Mouse (Mus musculus) frontal cortex, postnatal 25 days (tissue): Measurements from ENCODE around the gene Kazn.
A peak's percentile ranks its signal among the peaks of the same experiment; 100 is the strongest.

Source experiments
- DNase-seq, 2 experiments: peaks; one replicate each; pipeline ENCODE4 v3.0.0; 2022; ENCODE audit warnings: low spot score in 2 of 2

Kazn gene

DNA sequence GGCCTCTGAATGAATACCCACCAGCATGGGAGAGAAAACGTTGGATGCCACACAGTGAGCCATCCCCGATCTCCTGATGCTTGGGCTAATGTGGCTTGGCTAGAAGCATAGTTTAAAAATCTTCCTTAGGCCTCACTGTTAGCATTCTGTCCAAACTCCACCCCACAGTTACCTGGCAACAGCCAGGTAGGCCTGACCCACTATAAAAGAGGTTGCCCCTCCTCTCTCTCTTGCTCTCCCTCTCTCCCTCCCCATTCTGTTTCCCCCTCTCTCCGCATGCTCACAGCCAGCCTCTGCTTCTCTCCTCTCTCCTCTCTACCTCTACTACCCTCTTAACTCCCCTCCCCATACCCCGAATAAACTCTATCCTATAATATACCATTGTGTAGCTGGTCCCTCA lies 74.8 kb downstream of the Kazn start:
- DNase-seq: no peak

DNA sequence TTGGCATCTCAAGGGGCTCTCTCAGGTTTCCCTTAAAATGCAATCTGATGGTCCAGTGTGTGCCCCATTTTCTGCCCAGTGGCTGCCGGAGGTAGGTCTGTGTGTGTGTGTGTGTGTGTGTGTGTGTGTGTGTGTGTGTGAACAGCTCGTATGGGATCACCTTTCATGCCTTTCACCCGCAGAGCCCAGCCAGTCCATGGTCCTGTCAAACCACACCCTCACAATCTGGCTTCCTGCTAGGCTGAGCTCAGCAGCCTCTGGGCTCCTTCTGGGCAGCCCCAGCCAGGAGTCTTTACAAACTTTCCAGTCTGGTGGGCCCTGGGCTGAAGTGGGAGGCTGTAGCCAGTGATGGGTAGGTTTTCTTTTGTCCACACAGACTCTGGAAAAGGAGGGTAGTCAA lies 75.3 kb downstream of the Kazn start:
- DNase-seq: no peak

DNA sequence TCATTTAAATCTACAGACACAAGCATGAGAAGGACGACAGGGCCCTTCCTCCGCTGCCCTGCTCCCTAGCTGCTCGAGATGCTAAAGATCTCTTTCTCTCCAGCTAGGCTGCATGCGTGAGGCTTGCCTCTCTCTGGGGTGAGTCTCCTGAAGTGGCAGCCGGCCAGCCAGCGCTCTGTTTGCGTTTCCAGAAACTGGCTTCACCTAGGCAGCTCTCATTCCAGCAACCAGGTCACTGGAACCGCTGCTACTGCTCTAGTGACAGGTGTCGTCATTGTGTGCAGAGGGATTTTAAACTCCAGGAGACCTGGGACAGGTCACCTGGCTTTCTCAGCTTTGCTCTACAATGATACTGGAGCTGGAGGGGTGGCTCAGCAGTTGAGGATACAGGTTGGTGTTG lies 76.5 kb downstream of the Kazn start:
- no peak for DNase-seq

DNA sequence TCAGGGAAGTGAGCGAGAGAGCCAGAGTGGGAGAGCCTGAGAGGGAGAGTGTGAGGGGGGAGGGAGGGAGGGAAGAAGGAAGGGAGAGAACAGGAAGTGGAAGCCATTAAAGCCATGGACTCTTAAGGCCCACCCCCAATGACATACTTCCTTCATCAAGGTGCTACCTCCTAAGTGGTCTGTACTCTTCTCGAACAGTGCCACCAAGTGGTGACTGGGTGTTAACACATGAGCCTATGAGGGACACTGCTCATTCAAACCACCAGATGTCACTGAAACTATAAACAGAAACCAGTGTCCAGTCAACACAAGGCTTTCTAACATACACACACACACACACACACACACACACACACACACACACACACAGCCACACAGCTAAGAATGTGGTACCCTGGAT lies 77.1 kb downstream of the Kazn start:
- no peak for DNase-seq

DNA sequence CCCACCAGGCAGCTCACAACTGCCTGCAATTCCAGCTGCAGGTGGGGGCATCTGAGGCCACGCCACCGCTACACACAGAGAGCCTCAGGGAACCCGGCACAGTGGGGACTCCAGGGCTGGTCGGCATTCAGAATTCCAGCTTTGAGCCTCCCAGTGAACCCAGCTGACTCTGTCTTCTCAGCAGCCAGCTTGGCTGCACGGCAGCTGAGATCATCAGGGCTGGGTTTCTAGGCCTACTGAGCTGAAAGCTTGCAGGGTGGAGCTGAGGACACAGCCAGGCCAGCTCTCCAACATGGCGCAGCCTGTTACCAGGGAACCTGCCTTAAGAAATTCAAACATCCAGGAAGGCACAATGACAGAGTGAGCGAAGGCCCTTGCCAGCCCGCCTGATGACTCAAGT lies 79.2 kb downstream of the Kazn start:
- peak in 1 of 2 experiments; percentile 21 for DNase-seq

DNA sequence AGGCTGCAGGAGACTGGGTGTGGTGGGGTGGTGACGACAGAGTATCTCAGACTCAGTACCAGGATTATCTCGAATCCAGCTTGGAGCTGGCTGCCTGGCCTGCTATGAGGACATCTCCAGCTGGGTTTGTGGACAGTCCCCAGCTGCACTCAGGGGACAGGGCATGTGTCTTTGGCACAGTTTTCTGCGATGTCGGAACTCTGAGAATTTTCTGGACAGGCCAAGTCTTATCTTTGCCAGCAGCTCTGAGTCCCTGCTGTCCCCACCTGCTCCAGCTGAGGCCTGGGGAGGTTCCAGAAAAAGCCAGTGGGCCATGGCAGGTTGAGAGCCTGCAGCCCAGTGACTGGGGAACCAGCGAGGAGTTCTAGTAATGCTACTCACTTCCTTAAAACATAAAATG lies 82.7 kb downstream of the Kazn start:
- DNase-seq: no peak

DNA sequence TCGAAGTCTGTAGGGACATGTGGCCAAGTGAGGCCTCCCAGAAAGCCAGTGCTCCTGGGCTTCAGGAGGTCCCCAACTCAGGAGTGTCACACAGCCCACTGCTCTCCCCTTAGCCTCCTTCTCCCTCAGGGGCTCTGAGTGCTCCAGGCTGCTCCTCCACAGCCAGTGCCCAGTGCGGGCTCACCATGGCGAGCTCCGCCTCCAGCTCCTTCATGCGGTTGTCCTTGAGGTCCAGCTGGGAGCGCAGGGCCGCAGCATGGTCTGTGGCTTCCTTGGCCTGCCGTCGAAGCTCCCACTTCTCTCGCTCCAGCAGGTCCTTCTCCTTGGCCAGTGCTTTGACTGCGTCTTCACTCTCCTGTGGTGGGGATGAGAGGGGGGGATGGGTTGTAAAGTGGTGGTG lies 85.0 kb downstream of the Kazn start:
- no peak for DNase-seq

DNA sequence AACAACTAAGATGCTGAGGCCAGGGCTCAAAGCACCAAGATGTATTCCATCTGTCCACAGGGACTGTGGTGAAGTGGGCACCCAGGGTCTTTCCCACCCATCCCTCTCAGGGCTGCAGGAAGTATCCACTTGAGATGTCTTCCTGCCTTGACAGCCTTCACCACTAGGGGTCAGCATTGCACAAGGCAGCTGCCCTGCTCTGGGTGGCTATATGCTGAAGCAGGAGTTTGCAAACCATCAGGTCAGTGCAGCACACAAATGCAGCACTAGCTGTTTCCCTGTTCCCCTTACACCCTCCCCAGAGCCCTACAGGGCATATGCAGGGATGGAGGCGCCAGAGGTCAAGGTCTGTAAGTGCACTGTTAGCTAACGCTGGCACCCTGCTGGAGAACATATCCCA lies 85.7 kb downstream of the Kazn start:
- peak; percentile 89 for DNase-seq

DNA sequence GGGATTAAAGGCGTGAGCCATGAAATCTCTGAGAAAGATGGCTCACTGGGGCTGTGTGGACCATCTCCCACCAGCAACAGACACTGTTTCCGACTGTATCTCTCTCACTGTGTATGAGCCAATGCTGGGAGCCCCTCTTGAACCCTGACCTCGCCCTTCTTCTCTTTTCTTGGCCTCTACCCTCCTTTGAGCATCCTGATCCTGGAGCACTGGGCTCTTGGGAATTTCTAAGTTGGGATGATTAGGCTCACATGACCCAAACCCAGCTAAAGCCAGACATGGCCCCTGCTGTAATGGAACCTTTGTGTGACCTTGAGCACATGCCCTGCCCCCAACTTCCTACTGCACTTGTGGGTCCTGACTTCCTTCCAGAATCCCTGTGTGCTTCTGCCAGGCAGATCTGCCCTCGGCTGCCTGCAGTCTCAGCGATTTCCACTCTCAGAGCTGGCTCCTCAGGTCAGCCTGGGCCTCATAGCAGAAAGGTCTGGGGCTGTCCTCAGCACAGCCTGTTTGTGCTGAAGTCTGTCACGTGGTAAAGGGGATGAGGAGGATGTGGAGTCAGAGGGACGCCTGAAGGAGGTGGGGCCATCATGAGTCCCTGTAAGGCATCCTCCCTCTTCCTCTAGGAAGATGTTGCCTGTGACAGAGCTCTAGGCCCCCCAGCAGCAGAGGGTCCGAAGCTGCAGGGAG lies 86.3 kb downstream of the Kazn start:
- no peak for DNase-seq

DNA sequence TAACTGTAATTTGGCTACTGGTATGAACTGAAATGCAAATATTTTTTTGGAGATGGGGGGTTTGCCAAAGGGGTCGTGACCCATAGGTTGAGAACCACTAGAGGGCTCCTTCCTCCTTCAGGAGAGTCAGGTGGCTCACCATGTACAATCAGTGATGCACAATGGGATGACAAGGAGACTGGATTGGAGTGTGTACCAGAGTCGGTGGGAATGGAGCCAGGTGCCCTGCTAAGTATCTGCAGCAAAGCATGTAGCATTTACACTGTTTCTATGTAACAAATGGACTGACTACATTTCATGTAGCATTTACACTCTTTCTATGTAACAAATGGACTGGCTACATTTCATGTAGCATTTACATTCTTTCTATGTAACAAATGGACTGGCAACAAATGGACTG lies 89.1 kb downstream of the Kazn start:
- DNase-seq: no peak

DNA sequence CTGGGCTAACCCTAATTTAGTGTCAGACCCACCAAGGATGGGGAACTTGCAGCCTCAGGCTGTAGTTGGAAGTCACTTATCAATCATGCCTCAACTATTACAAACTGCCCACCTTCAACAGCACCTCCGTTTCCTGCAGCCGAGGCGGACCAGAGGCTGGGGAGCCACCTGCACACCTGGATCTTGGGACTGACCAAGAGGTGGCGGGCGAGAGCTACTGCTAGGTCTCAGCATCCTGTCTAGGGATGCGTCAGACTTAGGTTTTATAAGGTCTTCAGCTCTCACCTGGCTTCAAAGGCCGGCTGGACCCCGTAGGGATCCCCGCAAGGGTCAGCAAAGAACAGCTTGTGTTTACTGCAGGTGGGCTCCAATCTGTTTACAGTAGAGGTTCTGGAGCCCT lies 90.0 kb downstream of the Kazn start:
- no peak for DNase-seq

DNA sequence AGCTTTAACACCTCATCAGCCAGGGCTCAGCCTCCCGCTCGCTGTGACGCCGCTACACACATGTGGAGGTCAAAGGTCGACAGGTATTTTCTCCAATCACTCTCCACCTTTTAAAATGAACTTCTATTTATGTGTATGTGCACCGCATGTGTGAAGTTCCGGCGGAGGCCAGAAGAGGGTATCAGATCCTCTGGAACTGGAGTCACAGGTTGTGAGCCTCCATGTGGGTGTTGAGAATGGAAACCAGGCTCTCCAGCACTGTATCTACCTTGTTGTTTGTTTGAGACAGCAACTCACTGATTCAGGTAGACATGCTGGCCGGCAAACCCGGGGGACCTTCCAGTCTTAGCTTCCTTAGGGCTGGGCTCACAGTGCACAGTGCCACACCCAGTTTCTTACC lies 91.5 kb downstream of the Kazn start:
- DNase-seq: no peak

DNA sequence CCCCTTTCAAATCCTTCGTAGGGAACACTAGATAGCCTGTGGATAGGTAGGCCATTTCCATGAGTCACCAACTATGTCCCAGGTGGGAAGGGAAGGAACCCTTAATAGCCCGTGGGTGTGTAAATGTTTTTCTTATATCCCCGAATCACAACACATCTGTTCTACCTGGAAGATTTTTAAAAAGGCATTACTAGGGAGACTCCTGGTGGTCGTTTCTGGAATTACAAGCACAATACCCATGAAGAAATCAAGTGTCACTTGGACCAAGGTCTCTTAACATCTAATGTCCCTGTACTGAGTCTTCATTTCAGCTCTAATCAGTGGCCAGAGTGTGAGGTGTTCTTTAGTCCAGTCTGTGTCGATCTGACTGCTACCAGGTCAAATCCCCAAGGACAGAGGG lies 95.1 kb downstream of the Kazn start:
- DNase-seq: peak in 1 of 2 experiments; percentile 31

DNA sequence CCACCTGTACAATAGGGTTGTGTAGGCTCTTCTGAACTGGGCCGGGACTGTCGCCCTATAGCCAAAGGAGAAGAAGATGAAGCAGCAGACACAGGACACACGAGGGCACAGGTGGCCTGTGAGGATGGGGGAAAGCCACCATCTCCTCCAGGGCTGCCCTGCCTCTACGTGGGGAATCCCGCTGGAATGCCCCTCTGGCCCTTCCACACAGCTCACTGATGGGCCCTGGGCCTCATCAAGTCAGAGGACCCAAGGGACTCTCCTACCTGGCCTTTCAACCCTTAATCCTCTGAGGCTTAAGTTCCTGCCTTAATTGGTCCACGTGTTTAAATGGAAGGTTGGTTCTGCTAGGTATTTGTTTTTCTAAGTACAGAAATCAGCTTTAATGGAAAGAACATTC lies 95.9 kb downstream of the Kazn start:
- DNase-seq: no peak

DNA sequence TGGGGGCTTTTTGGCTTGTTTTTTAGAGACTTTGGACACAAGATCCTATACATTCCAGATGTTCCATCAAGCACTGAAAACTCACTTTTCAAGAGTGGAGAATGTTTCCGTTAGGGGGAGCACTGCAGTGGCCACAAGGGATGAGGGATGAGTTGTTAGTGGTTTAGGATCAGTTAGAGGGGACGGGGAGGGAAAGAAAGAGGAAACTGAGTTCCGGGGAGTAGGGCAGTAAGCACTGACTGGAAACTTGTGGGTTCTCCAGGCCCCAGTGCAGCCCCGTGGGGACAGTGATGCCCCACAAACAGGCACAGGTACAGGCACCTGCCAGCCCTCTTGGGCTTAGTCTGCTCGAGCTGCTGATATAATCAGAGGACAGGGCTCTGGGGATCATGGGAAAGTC lies 99.5 kb downstream of the Kazn start:
- no peak for DNase-seq

DNA sequence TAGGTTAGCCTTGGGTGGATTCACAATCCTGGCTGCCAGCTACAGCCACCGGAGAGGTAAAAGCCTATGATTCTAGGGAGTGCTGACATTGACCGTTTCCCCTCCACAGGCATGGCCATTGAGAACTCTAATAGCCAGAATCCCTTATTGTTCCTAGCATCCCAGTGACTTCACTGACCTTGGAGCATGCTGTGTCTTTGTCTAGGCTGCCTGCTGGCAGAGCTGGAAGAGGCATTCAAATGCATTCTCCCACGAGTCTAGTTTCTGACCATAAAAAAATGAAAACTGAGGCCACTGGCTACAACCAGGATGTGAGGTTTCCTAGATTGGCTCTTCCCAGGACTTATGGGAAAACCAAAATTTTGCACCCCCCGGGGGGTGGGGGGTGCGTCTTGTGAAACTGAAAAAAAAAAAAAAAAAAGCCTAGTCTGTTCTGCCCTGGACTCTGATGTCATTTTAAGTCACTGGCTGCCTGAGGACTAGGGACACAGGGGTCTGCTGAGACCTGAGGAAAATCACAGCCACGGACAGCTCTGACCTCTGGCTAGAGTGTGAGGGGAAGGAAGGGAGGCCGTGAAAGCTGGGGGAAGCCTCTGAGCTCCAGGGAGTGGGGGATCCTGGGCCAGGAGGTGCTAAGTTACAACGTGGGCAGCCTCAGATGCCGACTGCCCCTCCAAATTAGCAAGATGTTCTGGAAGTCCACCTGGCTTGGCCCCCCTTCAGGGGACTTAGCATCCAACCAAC lies 100.7 kb downstream of the Kazn start:
- DNase-seq: no peak

DNA sequence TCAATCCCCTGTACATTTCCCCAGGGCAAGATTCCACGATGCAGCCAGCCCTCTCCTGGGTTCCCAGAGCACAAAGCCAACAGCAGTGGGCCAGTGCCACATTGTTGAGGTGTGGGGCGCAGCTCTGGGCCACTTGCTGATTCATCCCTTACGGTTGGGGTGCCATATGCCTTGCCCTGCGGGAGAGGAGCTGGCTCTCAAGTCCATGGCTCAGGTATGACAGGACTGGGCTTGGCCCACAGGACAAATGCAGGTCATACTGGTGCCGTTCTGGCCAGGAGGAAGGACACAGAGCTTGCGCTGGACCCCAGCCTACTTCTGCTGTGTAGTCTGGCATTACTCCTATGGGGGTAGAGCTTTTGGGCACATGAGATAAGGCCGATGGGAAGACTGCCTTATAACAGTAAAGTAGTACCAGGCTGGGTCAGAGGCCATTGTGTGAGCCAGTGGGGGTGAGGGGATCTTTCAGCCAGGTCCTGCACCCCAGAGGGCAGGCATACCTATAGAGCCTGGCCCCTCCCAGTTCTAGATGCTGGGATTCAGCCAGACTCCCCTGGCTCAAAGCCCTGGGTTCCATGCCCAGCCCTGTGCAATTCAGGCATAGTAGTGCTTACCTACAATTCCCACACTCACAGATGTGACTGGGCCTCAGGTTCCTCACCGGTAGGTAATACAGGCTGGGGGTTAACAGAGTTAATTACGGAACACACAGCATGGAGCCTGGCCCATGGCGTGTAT lies 102.3 kb downstream of the Kazn start:
- DNase-seq: no peak

DNA sequence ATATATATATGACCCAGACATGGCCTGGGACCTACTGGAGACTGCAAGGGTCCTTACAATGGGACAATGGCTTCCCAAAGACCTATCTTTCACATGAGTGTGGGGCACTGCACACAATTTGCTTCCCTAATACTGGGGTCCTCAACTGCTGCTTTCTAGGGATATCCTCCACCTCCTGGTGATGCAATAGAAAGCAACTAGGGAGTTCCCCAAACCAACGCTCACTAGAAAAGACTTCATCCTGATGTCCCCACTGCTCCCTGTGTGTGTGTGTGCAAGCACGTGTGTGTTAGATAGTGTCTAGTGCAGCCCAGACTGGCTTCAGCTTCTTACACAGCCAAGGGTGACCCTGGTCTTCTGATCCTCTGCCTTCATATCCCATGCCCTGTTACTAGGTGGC lies 103.7 kb downstream of the Kazn start:
- DNase-seq: no peak

DNA sequence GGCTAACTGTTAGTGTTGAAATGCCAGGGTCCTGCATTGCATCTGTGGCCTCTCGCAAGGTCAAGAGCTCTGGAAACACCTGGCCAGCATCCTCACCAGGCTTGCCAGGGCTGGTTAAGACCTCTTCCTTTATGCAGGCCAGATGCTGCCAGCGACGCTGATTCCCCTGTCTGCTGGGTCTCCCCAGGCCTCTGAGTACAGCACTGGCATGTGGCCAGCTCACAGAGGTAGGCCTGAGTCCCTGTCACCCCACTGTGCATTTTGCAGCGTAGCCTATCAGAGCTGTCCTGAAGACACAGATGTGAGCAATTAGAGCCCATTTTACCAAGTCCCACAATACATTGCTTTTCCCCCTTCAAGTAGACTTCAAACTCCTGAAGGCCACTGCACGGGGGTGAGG lies 109.0 kb downstream of the Kazn start:
- DNase-seq: no peak

DNA sequence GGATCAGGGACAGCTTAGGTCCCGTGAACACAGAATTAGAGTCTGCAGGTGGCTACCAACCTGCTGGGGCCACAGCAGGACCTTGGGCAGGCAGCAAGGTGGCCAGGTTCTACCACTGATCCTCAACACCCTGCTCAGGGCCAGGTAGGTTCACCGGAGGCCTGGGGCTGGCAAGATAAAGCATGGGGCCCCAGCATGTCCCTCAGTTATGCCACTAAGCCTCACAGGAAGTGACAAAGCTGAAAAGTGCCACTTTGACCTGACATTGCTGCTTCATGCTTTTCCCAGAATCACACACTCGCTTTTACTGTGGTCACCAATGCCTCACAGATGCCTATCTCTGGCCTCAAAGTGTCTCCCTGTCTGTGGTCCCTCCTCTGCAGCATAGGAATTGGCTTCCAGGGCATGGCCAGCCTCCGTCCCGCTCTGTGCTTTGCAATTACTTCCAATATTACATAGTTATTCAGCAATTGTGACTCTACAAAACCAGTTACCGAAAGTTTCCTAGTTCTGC lies 111.9 kb downstream of the Kazn start:
- DNase-seq: no peak

DNA sequence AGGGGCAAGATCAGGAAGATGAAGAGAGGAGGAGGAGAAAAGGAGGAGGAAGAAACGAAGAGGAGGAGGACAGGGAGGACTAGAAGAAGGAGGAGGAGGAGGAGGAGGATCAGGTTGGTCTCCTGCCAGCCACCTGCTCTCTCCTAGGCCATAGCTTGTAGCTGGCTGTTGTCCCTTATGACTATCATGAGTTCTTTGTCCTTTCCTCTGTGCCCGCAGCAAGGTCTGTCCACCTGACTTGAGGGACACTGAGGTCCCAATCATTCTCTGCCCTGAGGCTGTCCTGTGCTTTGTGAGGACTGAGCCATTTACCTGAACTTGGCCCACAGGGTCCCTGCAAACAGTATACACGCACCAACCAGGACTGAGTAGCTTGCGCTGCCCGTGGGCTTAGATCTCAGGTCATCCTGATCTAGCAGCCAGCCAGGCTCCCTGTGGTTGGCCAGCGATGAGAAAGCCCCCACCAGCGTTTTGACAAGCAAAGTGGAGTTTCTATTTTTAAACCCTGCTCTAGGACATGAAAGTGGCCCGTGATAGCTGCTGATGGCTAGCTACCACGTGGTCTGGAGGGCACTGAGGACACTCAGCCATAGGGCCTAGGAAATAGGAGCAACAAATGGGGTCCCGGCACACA lies 112.4 kb downstream of the Kazn start:
- no peak for DNase-seq

DNA sequence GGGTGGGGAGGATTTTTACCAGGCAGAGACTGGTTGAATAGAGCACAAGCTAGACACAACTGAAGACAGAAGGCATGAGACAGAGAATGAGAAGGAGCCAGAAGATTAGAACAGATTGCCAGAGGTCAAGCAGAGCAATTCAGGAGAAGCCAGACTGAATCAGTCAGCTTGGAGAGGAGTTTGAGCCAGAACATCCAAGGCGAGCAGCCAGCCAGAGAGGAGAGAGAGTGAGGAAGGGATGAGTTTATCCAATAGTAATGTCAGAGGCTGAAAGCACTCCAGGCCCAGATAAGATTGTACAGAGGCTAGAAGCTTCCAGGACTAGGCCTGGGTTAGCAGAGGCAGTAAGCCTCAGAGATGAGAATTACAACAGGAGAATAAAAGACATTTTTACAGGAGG lies 118.0 kb downstream of the Kazn start:
- no peak for DNase-seq
